Mouse (Mus musculus) E14TG2a.4 (cell line): ENCODE measurements around the gene Jak2.

Experiments
- CTCF ChIP-seq: conservative IDR thresholded peaks from 2 replicates; pipeline ENCODE4 v1.5.1; 2014; ENCODE audit warnings: low read length
- NANOG ChIP-seq: IDR thresholded peaks from 2 replicates; pipeline ENCODE4 v1.6.1; 2014; ENCODE audit warnings: borderline replicate concordance, low read length, mixed read lengths
- POU5F1 ChIP-seq: IDR thresholded peaks from 2 replicates; pipeline ENCODE4 v1.6.1; 2014; ENCODE audit warnings: low read length, borderline replicate concordance

DNA sequence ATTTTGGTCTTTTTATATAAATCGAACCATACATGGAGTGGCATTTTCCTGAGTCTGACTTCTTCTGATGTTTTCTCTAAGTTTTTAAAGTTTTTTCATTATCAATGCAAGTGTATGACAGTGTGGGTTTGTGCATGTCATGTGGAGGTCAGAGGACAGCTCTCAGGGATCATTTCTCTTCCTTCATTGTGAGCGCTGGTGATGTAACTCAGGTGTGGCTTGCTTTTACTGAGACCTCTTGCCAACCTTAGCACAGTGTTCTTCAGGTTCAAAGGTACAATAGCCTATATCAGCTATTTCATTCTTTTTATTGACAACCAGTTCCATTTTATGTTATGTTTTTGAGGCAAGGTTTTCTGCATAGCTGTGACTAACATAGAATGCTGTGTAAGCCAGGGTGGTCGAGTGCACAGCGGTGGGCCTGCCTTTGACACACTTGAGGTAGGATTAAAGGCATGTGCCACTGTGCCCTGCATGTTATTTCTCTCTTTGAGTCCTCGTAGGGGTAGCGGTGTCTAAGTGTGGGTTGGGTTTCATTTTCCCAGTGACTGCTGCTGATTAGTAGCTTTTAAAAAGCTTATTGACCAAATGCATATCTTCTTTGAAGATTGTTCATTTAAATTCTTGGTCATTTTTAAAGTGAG is 27.4 kb downstream of the Jak2 start:
- TF ChIP-seq CTCF (no peak), NANOG (no peak), POU5F1 (no peak)
